Mouse (Mus musculus) liver, embryonic 13.5 days (tissue): Measurements from ENCODE around the gene Ephb1. TPM values are rescaled to one million over a fixed set of nuclear protein-coding genes. Genes with fewer than 3 reads are reported as not detected.

ENCODE experiments used
- ATAC-seq: fragments of 200-750 bp; cut with Nextera tagmentation; 2 replicates; pipeline ENCODE4 v1.8.0; 2017; ENCODE audit warnings: low read depth, mild to moderate bottlenecking, moderate number of reproducible peaks, moderate library complexity
- DNase-seq: peaks from one replicate; pipeline ENCODE4 v3.0.0; 2022
- H3K27ac ChIP-seq: fragments of 300-500 bp; sonication (generic); 2 replicates; pipeline ENCODE4 v1.5.1; 2015; ENCODE audit warnings: moderate library complexity, mild to moderate bottlenecking, inconsistent platforms
- H3K27me3 ChIP-seq: fragments of 300-500 bp; sonication (generic); 2 replicates; pipeline ENCODE4 v1.6.1; 2015; ENCODE audit warnings: mild to moderate bottlenecking, inconsistent platforms
- H3K36me3 ChIP-seq: fragments of 300-500 bp; sonication (generic); 2 replicates; pipeline ENCODE4 v1.6.1; 2015; ENCODE audit warnings: mild to moderate bottlenecking, inconsistent platforms
- H3K4me1 ChIP-seq: fragments of 300-500 bp; sonication (generic); replicated peaks from 2 replicates; pipeline ENCODE4 v1.6.1; 2015; ENCODE audit warnings: inconsistent platforms
- H3K4me2 ChIP-seq: fragments of 300-500 bp; sonication (generic); 2 replicates; pipeline ENCODE4 v1.6.1; 2015; ENCODE audit warnings: inconsistent platforms, mild to moderate bottlenecking, moderate library complexity
- H3K4me3 ChIP-seq: fragments of 300-500 bp; sonication (generic); replicated peaks from 2 replicates; pipeline ENCODE4 v1.5.1; 2015; ENCODE audit warnings: mild to moderate bottlenecking, inconsistent platforms
- H3K9ac ChIP-seq: fragments of 300-500 bp; sonication (generic); 2 replicates; pipeline ENCODE4 v1.6.1; 2015; ENCODE audit warnings: mild to moderate bottlenecking, inconsistent platforms
- H3K9me3 ChIP-seq: fragments of 300-500 bp; sonication (generic); replicated peaks from 2 replicates; pipeline ENCODE4 v1.6.1; 2016; ENCODE audit warnings: inconsistent platforms
- WGBS: fragments of 180-500 bp; shearing (Covaris S2); methylation state at CpG from one replicate; pipeline ENCODE4 v1.1.7; 2015; ENCODE audit not compliant: insufficient replicate concordance; 5-methylcytosine and 5-hydroxymethylcytosine counted together
- polyA plus RNA-seq: library from polyadenylated mRNA; unstranded; fragments of >200 nt; fragmentation: Nextera tagmentation; extraction: Ambion mirVana; gene quantifications from 2 replicates; pipeline ENCODE4 v1.2.1, GENCODE M21; 2015

Gene Ephb1
- polyA plus RNA-seq, 1 experiment from 2014 or later = 0.20 TPM

GRCm38 (mm10) chr9:101996183-101996582, 358.3 kb downstream of the Ephb1 start:
- ATAC-seq = no peak
- H3K4me1 ChIP-seq = peaks cover 64% of the 10 kb centered on the region

GRCm38 (mm10) chr9:101995423-101996156, 358.9 kb downstream of the Ephb1 start:
- Histone ChIP-seq H3K9me3 (no peaks in the 10 kb centered on the region), H3K36me3 (no peaks in the 10 kb centered on the region), H3K27ac (peak overlapping the region; percentile 92), H3K4me3 (peak overlapping the region; percentile 35), H3K9ac (peak overlapping the region; percentile 63; the same call in 1 of the 2 replicates), H3K27me3 (no peaks in the 10 kb centered on the region), H3K4me1 (peaks cover 70% of the 10 kb centered on the region), H3K4me2 (peak overlapping the region; percentile 64)
- ATAC-seq = peak; percentile 96
- 7% methylated on average over 10 of the region's 10 CpGs for WGBS
- DNase-seq = peak; percentile 71

More at GRCm38 (mm10) chr9:101996183-101996582, 358.3 kb downstream of the Ephb1 start:
- WGBS = 37% methylated on average over 7 of the region's 7 CpGs
- H3K9ac ChIP-seq = peak overlapping the region; percentile 60
- H3K4me2 ChIP-seq = peak overlapping the region; percentile 64
- H3K27me3 ChIP-seq = no peaks in the 10 kb centered on the region
- DNase-seq = no peak
- H3K36me3 ChIP-seq = no peaks in the 10 kb centered on the region
- peak overlapping the region; percentile 92 for H3K27ac ChIP-seq
- H3K9me3 ChIP-seq = no peaks in the 10 kb centered on the region
- H3K4me3 ChIP-seq = peak overlapping the region; percentile 35

GRCm38 (mm10) chr9:101994086-101994485, 360.4 kb downstream of the Ephb1 start:
- DNase-seq (no peak), ATAC-seq (no peak)
- Histone ChIP-seq H3K4me1 (peaks cover 85% of the 10 kb centered on the region), H3K4me3 (no peak overlapping the region), H3K9me3 (no peaks in the 10 kb centered on the region), H3K4me2 (peak overlapping the region; percentile 64; the same call in 1 of the 2 replicates), H3K36me3 (no peaks in the 10 kb centered on the region), H3K9ac (peak overlapping the region; percentile 63; the same call in 1 of the 2 replicates), H3K27ac (peak overlapping the region; percentile 92), H3K27me3 (no peaks in the 10 kb centered on the region)
- 70% methylated on average over 2 of the region's 2 CpGs for WGBS

- DNase-seq = no peak
- H3K27me3 ChIP-seq = no peaks in the 10 kb centered on the region
- no peak overlapping the region for H3K27ac ChIP-seq
- H3K4me2 ChIP-seq = no peak overlapping the region
- H3K9ac ChIP-seq = no peak overlapping the region
- H3K36me3 ChIP-seq = no peaks in the 10 kb centered on the region
- H3K4me3 ChIP-seq = no peak overlapping the region
- peaks cover 92% of the 10 kb centered on the region for H3K4me1 ChIP-seq
- WGBS = 72% methylated on average over 12 of the region's 12 CpGs
- no peaks in the 10 kb centered on the region for H3K9me3 ChIP-seq
- no peak for ATAC-seq
These were observed 363.7 kb downstream of the Ephb1 start for GRCm38 (mm10) chr9:101990836-101991235.

- no peak for DNase-seq
- 76% methylated on average over 6 of the region's 6 CpGs for WGBS
- Histone ChIP-seq H3K36me3 (no peaks in the 10 kb centered on the region), H3K27me3 (no peaks in the 10 kb centered on the region), H3K9me3 (no peaks in the 10 kb centered on the region), H3K4me2 (peak overlapping the region; percentile 39), H3K4me3 (no peak overlapping the region), H3K27ac (peak overlapping the region; percentile 43; the same call in 1 of the 2 replicates), H3K4me1 (peaks cover 84% of the 10 kb centered on the region), H3K9ac (0 out of 2 replicates have a peak overlapping the region, but pooled peaks have one; percentile 2)
- peak; percentile 26; the same call in 1 of the 2 replicates for ATAC-seq
These were observed 364.5 kb downstream of the Ephb1 start for GRCm38 (mm10) chr9:101990032-101990431.

GRCm38 (mm10) chr9:101986910-101987309, 367.6 kb downstream of the Ephb1 start:
- no peak overlapping the region for H3K4me2 ChIP-seq
- 47% methylated on average over 2 of the region's 2 CpGs for WGBS
- H3K9me3 ChIP-seq = no peaks in the 10 kb centered on the region
- H3K4me1 ChIP-seq = peaks cover 53% of the 10 kb centered on the region
- ATAC-seq = peak; percentile 78
- no peaks in the 10 kb centered on the region for H3K36me3 ChIP-seq
- no peak overlapping the region for H3K4me3 ChIP-seq
- DNase-seq = no peak
- H3K9ac ChIP-seq = no peak overlapping the region
- no peaks in the 10 kb centered on the region for H3K27me3 ChIP-seq
- peak overlapping the region; percentile 56 for H3K27ac ChIP-seq

- peaks cover 13% of the 10 kb centered on the region for H3K4me1 ChIP-seq
- H3K9ac ChIP-seq = no peak overlapping the region
- 0 out of 2 replicates have a peak, but pooled peaks cover 5% of the 10 kb centered on the region for H3K27me3 ChIP-seq
- DNase-seq (no peak), ATAC-seq (no peak)
- 63% methylated on average over 7 of the region's 7 CpGs for WGBS
- H3K4me3 ChIP-seq = no peak overlapping the region
- H3K9me3 ChIP-seq = no peaks in the 10 kb centered on the region
- no peak overlapping the region for H3K4me2 ChIP-seq
- H3K27ac ChIP-seq = no peak overlapping the region
- H3K36me3 ChIP-seq = no peaks in the 10 kb centered on the region
These were observed 372.1 kb downstream of the Ephb1 start for GRCm38 (mm10) chr9:101982378-101982777.

GRCm38 (mm10) chr9:101981161-101981560, 373.3 kb downstream of the Ephb1 start:
- no peak overlapping the region for H3K4me3 ChIP-seq
- no peak overlapping the region for H3K9ac ChIP-seq
- no peak overlapping the region for H3K27ac ChIP-seq
- 0 out of 2 replicates have a peak, but pooled peaks cover 8% of the 10 kb centered on the region for H3K27me3 ChIP-seq
- no peak overlapping the region for H3K4me2 ChIP-seq
- DNase-seq (no peak), ATAC-seq (no peak)
- H3K9me3 ChIP-seq = no peaks in the 10 kb centered on the region
- WGBS = 75% methylated on average over 2 of the region's 2 CpGs
- H3K36me3 ChIP-seq = no peaks in the 10 kb centered on the region
- H3K4me1 ChIP-seq = peaks cover under 1% of the 10 kb centered on the region; the same call in 1 of the 2 replicates

GRCm38 (mm10) chr9:101976884-101977465, 377.5 kb downstream of the Ephb1 start:
- H3K4me2 ChIP-seq = no peak overlapping the region
- peaks cover 12% of the 10 kb centered on the region; the same call in 1 of the 2 replicates for H3K27me3 ChIP-seq
- H3K9ac ChIP-seq = no peak overlapping the region
- ATAC-seq (no peak), DNase-seq (no peak)
- no peak overlapping the region for H3K4me3 ChIP-seq
- H3K27ac ChIP-seq = no peak overlapping the region
- H3K9me3 ChIP-seq = no peaks in the 10 kb centered on the region
- H3K36me3 ChIP-seq = no peaks in the 10 kb centered on the region
- no peaks in the 10 kb centered on the region; the same call in 1 of the 2 replicates for H3K4me1 ChIP-seq
- 81% methylated on average over 4 of the region's 4 CpGs for WGBS

GRCm38 (mm10) chr9:101972314-101972713, 382.2 kb downstream of the Ephb1 start:
- Histone ChIP-seq H3K4me2 (peak overlapping the region; percentile 11; the same call in 1 of the 2 replicates), H3K27ac (no peak overlapping the region; the same call in 1 of the 2 replicates), H3K27me3 (peaks cover 13% of the 10 kb centered on the region; the same call in 1 of the 2 replicates), H3K4me1 (no peaks in the 10 kb centered on the region; the same call in 1 of the 2 replicates), H3K9ac (no peak overlapping the region), H3K4me3 (no peak overlapping the region), H3K9me3 (no peaks in the 10 kb centered on the region), H3K36me3 (no peaks in the 10 kb centered on the region)
- ATAC-seq (no peak), DNase-seq (no peak)
- WGBS = 22% methylated on average over 8 of the region's 8 CpGs

- Histone ChIP-seq H3K27me3 (peaks cover 13% of the 10 kb centered on the region; the same call in 1 of the 2 replicates), H3K4me3 (no peak overlapping the region), H3K4me1 (no peaks in the 10 kb centered on the region; the same call in 1 of the 2 replicates), H3K9ac (no peak overlapping the region), H3K27ac (no peak overlapping the region), H3K9me3 (no peaks in the 10 kb centered on the region), H3K4me2 (no peak overlapping the region), H3K36me3 (no peaks in the 10 kb centered on the region)
- WGBS = 26% methylated on average over 6 of the region's 6 CpGs
- ATAC-seq (no peak), DNase-seq (no peak)
These were observed 382.7 kb downstream of the Ephb1 start for GRCm38 (mm10) chr9:101971806-101972205.
